Mouse (Mus musculus): ENCODE data around the gene Clec1b.

Gene Clec1b

DNA sequence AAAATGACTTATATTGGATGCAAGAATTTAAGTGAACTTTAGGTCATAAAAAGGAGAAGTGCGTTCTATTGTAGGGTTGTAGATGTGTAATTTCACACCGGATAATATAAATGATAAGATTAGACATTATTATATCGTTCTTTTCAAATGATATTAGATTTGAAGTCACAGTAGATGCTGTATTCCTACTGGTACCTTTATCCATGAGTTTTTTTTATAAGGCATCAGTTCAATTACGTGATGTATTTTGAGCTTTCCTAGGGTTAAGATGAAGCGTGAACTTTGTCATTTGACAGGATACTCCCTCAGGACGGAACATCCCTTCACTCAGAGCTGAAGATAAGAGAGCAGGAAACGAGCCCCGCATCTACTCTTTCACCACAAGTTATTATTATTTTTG is at the start of gene Clec1b:
Clec1b (plus strand) TSS at position 301 of the 400 bp plus-strand sequence.
- no peak for DNase-seq (ENCODE audit: low read depth)

DNA sequence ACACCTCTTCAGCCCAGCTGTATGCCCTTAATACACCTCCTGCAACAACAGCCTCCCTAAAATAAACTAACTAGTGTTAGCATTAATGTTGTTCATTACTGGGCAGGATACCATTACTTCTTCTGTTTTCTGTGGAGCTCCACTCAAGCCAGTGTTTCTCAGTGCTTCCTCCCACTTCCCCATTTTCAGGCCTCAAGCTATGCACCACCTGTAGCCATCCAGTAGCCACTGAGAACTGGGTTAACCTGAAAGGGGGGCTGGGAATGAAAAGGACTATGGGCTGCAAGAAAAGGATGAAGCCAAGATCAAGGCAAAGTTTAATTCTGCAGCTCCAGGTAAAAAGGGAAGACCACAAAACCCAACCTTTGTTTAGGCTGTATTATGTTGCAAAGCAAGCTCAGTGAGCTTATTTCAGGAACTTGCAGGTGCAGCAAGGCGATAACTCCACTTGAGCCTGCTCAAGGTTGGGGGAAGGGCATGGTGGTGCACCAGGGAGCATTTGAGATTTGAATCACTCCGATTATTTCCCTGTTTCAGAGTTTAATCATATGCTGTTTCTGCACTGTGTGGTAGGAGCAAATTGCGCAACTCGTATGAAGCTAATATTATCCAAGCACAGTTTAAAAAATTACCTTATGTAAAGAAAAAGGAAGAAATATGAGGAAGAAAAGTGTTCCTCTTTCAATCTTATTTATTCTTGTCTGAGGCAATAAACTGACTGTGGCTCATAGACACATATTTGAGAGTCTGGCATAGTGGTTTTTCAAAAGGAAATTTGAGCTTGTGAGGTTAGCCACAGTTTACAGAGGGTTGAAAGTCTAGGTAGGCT is 47.4 kb upstream of the Clec1b start:
- DNase-seq (ENCODE audit: low read depth): no peak

DNA sequence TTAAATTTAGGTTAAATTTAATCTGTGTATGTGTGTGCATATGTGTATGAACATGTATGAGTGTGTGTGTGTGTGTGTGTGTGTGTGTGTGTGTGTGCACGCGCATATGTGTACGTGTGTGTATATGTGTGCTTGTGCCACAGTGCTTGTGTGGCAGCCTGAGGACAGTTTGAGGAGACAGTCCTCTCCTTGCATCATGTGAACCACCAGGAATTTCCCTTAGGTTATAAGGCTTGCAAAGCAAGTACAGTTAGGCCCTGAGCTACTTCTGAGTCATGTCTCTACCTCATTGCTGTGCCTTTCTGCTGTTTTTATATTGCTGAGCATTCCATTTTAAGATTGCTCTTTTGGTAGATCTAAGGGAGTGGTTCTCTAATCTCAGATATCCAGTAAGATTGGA is 46.0 kb upstream of the Clec1b start:
- no peak for DNase-seq (ENCODE audit: low read depth)

DNA sequence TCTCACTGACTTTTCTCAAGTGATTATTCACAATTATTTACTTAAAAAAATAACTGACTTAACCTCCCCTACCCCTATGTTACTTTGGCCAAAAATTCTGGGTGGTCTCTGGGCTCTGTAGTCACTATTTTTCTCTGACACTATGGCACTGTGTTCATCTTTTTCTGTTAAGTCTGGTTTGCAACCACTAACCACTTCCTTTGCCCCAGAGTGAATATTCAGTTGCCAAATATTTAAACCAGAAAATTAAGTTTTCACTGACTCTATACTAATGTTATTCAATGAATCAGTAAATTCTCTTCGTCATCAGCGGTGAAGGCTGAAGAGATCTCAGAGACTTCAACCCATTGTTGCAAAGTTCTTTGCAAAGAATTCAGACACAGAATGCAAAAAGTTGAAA is 41.3 kb upstream of the Clec1b start:
- DNase-seq (ENCODE audit: low read depth): no peak

DNA sequence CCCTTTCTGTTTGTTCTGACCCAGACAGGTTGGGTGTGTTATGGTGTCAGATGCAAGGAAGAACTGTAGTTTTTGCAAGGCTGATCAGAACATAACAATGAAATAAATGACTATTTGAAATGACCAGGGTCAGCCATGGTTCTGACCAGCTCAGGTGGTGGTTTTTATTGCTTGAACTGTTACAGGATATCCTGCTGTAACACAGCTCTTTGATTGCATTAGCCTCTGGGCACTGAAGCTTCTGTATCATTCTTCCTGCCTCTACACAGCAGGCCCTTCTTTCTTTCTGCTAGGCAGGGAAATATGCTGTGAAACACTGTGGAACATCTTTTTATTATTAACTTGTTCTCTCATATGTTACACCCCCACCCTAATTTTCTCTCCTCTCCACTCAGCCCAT is 40.7 kb upstream of the Clec1b start:
- no peak for DNase-seq (ENCODE audit: low read depth)

DNA sequence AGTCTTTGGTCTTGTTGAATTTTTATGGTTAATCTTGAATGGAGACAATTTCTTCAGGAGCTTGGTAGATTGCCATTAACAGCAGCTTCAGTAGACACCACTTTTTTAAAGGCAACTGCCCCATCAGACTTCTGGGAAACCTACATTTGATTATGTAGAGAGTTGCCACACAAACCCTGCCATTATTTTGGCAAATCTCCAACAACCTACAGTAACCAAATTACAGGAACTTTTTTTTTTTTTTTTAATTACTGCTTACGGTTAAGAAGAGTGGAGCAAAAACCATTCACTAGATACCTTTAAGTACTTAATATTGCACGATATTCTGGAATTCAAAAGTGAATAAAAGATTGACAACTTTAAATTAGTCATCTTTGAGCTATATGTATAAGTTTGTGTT is 37.6 kb upstream of the Clec1b start:
- DNase-seq (ENCODE audit: low read depth): no peak

DNA sequence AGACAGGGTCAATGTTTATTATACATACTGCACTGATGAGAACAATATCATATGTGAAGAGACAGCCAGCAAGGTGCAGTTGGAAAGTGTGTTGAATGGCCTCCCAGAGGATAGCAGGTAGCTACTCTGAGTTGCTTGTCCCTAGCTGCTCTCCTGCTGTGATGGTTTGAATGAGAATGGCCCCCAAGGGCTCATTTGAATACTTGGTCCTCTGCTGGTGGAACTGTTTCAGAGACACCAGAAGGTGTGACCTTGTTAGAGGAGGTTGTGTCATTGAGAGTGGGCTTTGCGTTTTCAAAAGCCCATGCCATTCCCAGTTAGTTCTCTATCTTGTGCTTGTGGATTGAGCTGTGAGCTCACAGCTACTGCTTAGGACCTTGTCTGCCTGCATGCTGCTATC is 33.2 kb upstream of the Clec1b start:
- no peak for DNase-seq (ENCODE audit: low read depth)

DNA sequence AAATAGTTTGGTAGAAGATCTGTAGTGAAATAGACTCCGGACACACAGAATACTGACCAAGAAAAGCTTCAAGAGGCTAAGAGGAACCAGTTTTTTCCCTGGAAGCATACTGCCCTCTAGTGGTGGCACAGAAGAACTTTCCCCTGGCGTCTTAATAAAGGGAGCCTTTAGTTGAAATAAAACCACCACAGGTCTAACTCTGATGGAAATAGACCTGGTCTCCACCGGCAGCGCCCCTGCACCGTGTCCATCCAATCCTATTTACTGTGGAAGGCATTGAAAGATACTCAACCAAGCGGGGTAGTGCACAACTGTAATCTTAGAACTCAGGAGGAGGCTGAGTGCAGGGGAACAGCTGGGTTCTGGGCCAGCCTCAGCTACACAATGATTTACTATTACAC is 31.1 kb upstream of the Clec1b start:
- DNase-seq (ENCODE audit: low read depth): peak; percentile 31

DNA sequence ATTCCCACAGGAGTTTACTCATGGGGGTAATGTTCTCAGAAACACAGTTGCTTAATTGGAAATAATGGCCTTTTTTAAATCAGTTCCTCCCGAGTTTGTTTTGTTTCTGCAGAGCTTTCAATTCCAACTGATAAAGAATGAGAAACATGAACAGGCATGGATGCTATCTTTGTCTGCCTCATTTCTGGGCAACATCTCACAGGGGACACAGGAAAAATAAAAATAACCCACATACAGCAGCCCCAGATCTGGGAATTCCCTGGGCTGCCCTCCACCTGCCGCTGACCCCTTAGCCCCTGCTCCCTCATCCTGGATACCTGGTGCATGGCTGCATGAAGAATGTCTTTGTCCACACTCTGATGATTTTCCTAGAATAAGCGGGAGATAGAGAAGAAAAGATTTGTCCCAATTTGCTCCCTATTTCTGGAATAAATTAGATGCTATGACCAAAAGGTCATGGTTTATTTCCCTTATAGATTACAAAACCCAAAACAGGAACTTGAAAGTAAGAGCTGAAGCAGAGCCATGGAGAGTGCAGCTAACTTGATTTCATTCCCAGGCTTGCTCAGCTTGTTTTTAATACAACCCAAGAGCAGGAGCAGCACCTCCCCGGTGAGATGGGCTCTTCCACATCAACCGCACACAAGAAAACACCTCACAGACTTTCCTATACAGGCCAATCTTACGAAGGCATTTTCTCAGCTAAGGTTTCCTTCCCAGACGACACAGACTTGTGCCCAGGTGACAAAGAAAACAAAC is 27.5 kb upstream of the Clec1b start:
- no peak for DNase-seq (ENCODE audit: low read depth)

DNA sequence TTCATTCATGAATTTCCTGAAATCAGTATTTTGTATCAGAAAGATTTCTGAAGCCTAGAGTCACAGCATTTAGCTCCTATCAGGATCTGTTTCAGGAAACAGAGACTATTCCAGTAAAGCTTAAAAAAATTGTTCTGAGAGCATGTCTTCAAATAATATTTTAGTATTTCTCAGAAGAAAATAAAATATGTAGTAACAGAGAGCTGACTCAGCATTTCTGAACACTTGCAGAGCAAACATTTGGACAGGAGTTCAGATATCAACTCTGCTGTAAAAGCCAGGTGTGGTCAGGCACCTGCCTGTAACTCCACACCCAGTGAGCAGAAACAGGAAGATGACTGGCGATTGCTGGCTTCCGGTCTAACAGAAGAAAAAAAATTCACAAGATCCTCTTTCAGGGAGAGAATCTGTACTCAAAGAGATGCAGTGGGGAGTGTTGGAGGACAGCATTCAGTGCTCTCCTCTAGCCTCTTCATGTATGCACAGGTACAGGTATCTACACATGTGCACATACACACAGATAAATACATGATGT is 22.1 kb upstream of the Clec1b start:
- no peak for DNase-seq (ENCODE audit: low read depth)

DNA sequence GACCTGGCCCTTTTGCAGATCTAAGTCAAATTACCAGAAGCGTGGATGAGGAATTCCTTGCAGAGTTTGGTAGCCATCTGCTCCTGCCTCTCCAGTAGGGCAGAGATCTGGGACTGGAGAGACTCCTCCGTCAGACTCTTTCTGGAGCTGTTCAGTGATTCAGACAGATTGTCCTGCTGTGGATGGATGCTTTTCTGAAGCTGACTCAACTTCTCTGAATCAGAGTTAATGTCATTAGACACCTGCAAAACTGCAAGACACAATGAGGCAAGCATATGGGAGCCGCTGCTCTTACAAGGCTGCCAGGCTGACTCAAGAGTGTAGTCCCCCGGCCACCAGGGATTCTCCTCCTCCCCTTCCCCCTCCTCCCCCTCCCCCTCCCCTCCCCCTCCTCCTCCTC is 16.6 kb upstream of the Clec1b start:
- no peak for DNase-seq (ENCODE audit: low read depth)

DNA sequence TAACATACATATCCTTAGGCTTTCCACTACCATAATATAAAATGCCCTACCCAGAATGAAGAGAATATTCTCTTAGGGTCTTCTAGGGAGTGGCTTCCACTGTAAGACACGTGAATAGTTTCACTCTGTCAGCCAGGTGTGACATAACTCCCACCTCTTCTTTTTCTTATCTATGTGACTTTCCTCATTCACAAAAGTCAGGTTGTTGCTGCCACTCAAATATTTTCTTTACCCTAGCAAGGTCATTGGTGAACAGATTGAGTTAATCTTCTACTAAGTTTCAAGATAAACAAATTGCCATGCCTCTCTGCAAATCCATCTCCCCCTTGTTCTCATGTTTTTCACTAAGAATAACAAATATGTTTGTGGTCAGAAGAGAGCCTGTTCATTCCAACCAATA is 15.4 kb upstream of the Clec1b start:
- no peak for DNase-seq (ENCODE audit: low read depth)

DNA sequence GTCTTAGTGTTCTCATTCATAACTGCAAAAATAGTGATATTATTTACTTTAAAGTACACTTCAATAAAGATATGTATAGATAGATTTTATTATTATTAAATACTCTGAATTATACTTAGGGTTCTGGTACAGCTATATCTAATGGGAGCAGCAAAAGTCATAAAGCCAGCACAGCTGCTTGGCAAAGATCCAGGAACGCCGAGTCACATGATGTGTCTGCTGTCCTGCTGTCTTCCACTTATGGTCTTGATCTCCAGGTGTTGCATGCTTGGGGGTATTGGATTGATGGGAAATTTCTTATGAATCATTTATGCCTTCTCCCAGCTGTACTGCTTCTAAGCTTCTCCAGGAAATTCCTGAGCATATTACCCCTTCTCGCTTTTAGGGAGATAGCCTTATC is 13.6 kb upstream of the Clec1b start:
- DNase-seq (ENCODE audit: low read depth): no peak

DNA sequence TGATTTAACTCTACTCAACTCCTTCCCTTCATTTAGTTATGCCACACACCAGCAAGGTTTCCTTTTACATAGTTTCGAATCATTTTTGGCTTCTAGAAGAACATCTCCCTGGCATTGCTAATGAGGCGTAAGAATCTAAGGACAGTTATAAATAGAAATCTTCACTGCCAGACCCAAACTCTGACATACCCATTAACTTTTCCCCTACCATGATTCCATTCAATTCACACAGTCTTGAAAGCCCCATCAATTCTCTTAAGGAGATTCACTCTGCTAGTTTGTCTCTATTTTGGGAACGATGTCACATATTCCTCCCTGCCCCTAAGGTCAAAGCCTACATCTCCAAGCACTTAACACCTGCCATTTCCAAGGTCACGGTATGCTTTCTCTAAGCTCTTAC is 12.1 kb upstream of the Clec1b start:
- no peak for DNase-seq (ENCODE audit: low read depth)

DNA sequence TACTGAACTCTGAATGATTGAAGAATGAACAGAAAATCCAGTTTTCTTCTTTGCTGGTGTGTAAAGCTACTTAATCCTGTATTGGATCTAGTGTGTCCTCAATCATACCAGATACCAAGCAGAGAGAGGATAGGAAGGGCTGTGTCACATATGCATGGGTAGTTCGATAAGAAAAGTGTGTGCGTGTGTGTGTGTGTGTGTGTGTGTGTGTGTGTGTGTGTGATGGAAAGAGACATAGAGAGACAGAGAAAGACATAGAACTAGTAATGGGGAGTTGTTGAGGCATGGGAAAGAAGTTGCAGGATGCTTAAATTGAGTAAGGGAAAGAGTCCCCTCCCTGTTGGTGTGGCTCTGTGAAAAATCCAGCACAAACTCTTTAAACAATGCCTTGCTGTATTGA is 11.3 kb upstream of the Clec1b start, which contains the start of gene Clec12b:
Clec12b (minus strand) TSS at position 101 of the 400 bp plus-strand sequence.
- DNase-seq (ENCODE audit: low read depth): no peak

DNA sequence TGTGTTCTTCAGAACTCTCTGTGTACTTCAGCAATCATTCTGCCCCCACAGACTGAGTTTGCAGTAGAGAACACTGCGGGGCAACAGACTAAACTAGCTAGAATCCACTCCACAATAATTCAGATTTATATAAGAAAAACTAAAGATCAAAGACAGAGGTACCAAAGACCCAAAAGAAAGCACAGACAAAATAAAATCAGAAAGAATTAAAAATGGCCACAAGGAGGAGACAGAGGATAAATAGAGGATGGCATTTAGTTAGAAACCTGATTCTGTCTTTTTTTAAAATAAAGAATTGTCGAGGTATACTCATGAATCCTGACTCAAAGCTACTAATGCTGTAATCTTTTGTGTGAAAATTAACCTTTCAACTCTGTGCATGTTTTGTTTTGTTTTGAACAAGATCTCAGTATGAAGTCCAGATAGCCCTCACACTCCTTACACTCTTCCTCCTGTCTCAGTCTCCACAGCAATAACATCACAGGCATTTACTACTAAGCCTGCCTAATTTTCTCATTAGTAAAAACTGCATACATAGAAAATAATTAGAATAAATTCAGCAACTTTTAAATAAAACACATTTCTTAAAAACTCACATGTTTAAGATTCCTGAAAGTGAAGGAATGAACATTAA is 3.9 kb upstream of the Clec1b start:
- DNase-seq (ENCODE audit: low read depth): peak; percentile 3

DNA sequence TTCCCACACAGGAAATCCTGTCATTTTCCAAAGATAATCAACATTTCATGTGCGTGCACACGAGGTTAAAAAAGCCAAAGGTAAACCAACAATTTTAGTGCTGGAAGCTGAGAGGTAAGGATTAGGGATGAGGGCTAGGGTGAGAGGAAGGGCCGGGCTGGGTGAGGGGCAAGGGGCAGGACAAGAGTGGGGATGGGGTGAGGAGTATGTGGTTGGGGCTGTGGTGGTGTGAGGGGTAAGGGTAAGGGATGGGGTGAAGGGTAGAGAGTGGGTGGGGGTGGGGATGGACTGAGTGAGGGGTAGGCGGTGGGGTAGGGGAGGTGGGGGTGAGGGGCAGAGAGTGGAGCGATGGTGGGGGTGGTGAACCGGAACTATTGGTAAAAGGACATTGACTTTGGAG is 3.4 kb upstream of the Clec1b start:
- DNase-seq (ENCODE audit: low read depth): no peak

DNA sequence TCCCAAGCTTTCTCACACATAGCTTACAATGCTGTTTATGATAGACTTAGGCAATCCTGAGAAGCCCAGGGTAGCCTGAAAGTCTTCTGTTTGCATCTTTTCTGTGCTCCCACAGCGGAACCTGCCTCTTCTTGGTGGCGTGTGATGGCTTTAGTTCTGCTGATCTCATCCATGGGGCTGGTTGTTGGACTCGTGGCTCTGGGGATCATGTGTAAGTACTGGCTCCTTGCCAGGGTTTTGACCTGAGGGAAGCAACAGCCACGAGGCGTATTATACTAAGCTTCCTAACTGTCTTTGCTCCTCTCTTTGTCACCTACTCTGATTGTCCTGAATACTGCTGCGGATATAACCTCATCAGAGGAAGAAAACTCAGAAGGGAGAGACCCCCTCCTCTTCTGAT is 2.8 kb downstream of the Clec1b start:
- no peak for DNase-seq (ENCODE audit: low read depth)

DNA sequence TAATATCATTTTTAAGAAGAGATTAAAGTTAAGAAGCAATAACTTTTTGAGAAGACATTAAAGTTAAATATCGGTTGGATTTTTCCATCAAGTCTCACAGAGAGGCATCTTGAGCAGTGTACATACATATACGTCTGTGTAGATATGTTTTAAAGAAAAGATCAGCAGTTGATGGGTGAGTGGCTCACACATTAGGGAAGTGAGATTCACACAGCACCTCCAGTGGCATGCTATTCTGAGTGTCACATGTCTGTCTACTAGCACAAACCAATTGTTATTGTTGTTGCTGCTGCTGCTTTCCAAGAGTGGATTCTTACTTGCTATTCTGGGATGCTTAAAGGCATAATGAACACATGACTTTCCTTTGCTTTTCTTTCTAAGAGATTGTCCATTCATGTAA is 5.3 kb downstream of the Clec1b start:
- DNase-seq (ENCODE audit: low read depth): no peak

DNA sequence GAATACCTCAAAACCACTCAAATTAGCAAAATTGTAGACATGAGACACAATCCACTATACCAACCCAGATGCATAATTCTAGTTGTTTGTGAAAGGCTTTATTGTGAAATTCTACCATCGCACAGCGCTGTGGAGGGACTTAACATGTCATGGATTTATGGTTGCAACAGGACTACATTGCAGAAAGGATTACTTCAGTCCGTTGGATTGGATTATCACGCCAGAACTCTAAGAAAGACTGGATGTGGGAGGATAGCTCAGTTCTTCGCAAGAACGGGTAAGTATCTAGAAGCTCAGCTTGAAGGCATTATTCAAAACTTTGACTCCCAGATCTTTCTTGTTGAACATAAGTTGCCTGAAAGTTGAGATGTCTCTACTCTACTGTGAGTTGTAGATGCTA is 6.3 kb downstream of the Clec1b start:
- no peak for DNase-seq (ENCODE audit: low read depth)

DNA sequence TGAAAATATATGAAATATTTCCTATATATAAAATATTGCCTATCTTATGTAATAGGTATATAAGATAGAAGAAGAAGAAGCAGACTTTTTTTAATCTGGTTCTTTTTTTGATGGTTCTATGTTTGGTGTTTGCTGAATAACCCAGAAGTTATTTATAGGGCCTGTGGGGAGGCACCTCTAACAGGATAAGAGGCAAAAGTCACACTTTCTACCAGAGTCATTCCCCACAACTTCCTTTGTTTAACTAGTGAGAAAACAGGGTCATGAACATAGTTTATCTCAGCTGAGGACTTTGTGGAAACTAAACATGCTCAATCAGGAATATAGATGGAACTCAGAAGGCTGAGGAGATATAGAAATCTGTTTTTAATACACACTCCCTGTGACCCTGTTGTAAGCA is 8.9 kb downstream of the Clec1b start:
- no peak for DNase-seq (ENCODE audit: low read depth)

DNA sequence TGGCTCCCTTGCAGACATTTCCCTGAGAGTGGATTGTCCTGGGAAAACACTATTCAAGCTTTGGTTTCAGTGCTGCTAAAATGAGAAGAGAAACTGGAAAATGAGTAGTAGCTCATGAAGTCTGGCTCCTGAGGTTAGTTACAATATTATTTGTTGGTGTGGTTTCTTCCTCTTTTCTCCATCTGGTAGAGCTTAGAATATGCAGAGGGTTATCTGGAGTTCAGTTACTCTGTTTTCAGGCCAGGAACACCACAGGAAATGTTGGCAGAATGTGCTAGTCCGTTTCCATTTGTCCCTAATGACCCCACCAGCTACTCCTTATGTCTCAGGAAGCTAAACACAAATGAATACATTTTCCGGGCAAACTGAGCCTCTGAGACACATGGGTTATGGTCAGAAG is 10.2 kb downstream of the Clec1b start:
- DNase-seq (ENCODE audit: low read depth): no peak

DNA sequence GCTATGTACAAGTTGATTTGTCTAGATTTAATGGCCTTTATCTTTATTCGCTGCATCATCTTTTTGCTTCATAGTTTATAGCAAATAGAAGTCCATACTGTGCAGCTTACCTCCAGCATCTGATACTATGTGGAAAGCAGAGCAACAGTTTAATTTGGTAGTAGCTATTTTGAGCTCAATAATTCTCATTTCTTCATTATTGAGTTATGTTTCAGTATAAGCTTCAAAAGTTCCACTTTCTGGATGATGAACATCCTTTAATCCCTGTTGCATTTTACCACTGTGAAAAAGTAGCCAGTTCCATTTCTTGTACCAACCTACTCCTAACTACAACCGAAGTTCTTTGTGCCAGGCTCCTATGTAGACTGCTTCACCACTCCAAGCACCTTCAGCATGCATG is 11.5 kb downstream of the Clec1b start, which contains the start of gene Clec9a:
Clec9a (plus strand) TSS at position 301 of the 400 bp plus-strand sequence.
- DNase-seq (ENCODE audit: low read depth): no peak
